11 mouse cellular contexts compared by ENCODE assay signal in the genomic region with DNA sequence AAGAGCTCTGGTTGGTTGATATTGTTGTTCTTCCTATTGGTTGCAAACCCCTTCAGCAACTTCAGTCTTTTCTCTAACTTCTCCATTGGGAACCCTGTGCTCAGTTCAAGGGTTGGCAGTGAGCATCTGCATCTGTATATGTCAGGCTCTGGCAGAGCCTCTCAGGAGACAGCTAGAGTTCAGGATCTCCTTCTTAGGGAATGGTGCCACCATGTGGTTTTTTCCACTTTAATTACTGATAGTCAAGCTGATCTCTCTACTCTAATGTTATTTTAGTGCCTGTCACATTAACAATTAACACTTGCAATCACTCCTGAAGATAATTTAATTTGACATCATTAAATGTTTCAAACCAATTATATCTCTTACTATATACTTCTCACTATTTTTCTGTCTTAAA.
"Had no signal": no experiment of that assay in that cellular context is flagged by ENCODE, and none has a peak within 500 bp of the region (broad histone marks: within the 10 kb centered on the region; RNA-seq: fewer than 3 reads in every experiment).

No protein-coding gene starts in this region.

- H3K9me3 ChIP-seq: limb, embryonic 10.5 days; liver, embryonic 12.5 days; lung, embryonic 15.5 days; midbrain, embryonic 13.5 days; neural tube, embryonic 13.5 days had no signal

- DNase-seq: kidney, adult 8-10 months; kidney, postnatal 25 days; right cerebral cortex, adult 18-20 months; right cerebral cortex, postnatal 25 days; thymus, postnatal 14 days had no signal

- H3K9ac ChIP-seq: liver, embryonic 12.5 days; lung, embryonic 15.5 days; midbrain, embryonic 13.5 days; neural tube, embryonic 13.5 days had no signal

- ATAC-seq: intestine, postnatal 0 days; liver, embryonic 12.5 days; midbrain, embryonic 13.5 days had no signal

- H3K27ac ChIP-seq: limb, embryonic 10.5 days; liver, embryonic 12.5 days; lung, embryonic 15.5 days; midbrain, embryonic 13.5 days; neural tube, embryonic 13.5 days had no signal

- H3K4me2 ChIP-seq: liver, embryonic 12.5 days; lung, embryonic 15.5 days; midbrain, embryonic 13.5 days; neural tube, embryonic 13.5 days had no signal

- H3K27me3 ChIP-seq: liver, embryonic 12.5 days; lung, embryonic 15.5 days; midbrain, embryonic 13.5 days; neural tube, embryonic 13.5 days had no signal

- H3K4me3 ChIP-seq: limb, embryonic 10.5 days; liver, embryonic 12.5 days; lung, embryonic 15.5 days; midbrain, embryonic 13.5 days; neural tube, embryonic 13.5 days had no signal

- H3K36me3 ChIP-seq: limb, embryonic 10.5 days; liver, embryonic 12.5 days; lung, embryonic 15.5 days; midbrain, embryonic 13.5 days; neural tube, embryonic 13.5 days had no signal

- H3K4me1 ChIP-seq: limb, embryonic 10.5 days; liver, embryonic 12.5 days; lung, embryonic 15.5 days; midbrain, embryonic 13.5 days; neural tube, embryonic 13.5 days had no signal
